In the genomic region with DNA sequence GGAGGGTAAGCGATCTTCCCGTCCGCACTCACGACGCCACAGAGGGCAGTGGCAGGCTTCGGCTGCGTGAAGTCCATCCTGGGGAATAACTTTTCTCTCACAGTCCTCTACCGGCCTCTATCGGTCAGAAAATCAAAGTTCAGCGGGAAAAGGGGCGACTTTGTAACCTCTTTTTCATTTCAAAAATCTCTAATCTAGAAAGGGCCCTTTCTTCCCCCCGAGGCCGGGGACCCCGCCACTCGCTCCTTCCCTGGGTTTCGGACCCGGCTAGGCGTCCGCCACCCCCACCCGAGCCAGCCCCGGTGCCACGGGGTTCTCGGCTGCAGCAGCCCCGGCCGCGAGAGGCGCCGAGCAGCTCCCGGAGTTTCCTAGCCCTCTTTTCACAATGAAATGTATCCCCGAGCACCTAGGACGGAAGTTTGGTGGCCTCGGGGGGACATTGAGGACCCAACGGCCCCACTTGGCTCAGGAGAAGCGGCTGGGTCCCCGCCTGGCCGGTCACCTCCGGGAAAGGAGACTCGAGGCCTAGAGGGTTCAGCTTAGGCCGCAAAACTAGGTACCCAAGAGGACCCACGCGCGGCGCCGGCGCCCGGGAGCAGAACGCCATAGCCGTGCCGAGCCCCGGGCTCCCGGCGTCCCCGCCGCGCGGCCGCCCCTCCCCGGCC, we compare ENCODE assay signal across 8 mouse cellular contexts. TPM values are rescaled to one million over a fixed set of nuclear protein-coding genes. Genes with fewer than 3 reads are reported as not detected.
DNase-seq lines count a peak whose midpoint lies in the region; ATAC-seq and TF ChIP-seq lines count a peak whose summit lies in the region.

No protein-coding gene starts in this region.

- H3K27me3 ChIP-seq in hindbrain, postnatal 0 days (ENCODE audit: insufficient read depth, low read length) = no peaks in the 10 kb centered on the region

- DNase-seq in ZHBTc4 (ENCODE audit: low read depth, low spot score) = peak; percentile 83
- DNase-seq in gastrocnemius, adult 2 months = peak; percentile 81
- peak; percentile 90 for DNase-seq in hindbrain, postnatal 0 days (ENCODE audit: low spot score)
- peak; percentile 55 to 67 for DNase-seq in left cerebral cortex, adult 2 months (ENCODE audit: extremely low spot score in 1 of 2, low spot score in 2 of 2)
- peak; percentile 75 for DNase-seq in right cerebral cortex, adult 18-20 months
- peak; percentile 64 for DNase-seq in urinary bladder, adult 2 months (ENCODE audit: low spot score)

- peak overlapping the region; percentile 96 for H3K9ac ChIP-seq in hindbrain, postnatal 0 days (replicated peaks; ENCODE audit: low read length)

- WGBS in hindbrain, postnatal 0 days = under 1% methylated on average over 56 of the region's 58 CpGs

- ATAC-seq in common myeloid progenitor, adult 5-6 weeks (replicated peaks; ENCODE audit: low read depth, poor library complexity, severe bottlenecking) = peak; percentile 61
- ATAC-seq in hindbrain, postnatal 0 days = peak; percentile 46
- peak; percentile 66 for ATAC-seq in megakaryocyte, adult 5-6 weeks (ENCODE audit: poor library complexity, severe bottlenecking)

- H3K36me3 ChIP-seq in hindbrain, postnatal 0 days (ENCODE audit: insufficient read depth, low read length) = no peaks in the 10 kb centered on the region

- intact Hi-C loops in gastrocnemius, adult 2 months (cut with DNase I) = loop anchor here (1.0 to 10.0 kb wide), 6 partner anchors 62 to 355 kb away; partner anchors contain the start of genes Gm43552, N4bp2, Smim14 and Ube2k
- intact Hi-C loops in left cerebral cortex, adult 2 months (cut with DNase I) = loop anchor here (1.0 to 10.0 kb wide), 4 partner anchors 160 to 360 kb away; partner anchors contain the start of genes Rfc1, Smim14, Ube2k and Ugdh

- no peaks in the 10 kb centered on the region for H3K9me3 ChIP-seq in hindbrain, postnatal 0 days (ENCODE audit: low read length)

- H3K4me3 ChIP-seq in gastrocnemius, adult 2 months = peak overlapping the region; percentile 97
- H3K4me3 ChIP-seq in hindbrain, postnatal 0 days (ENCODE audit: low read length) = peak overlapping the region; percentile 96
- peak overlapping the region; percentile 84 for H3K4me3 ChIP-seq in left cerebral cortex, adult 2 months

- H3K27ac ChIP-seq in gastrocnemius, adult 2 months = peak overlapping the region; percentile 90
- peak overlapping the region; percentile 86 for H3K27ac ChIP-seq in hindbrain, postnatal 0 days
- peak overlapping the region; percentile 75 for H3K27ac ChIP-seq in left cerebral cortex, adult 2 months

- TF ChIP-seq CTCF in gastrocnemius, adult 2 months (IDR thresholded peaks at IDR 0.05) = peak; percentile 89
- TF ChIP-seq CTCF in hindbrain, postnatal 0 days (IDR thresholded peaks at IDR 0.05; ENCODE audit: low read depth) = peak; percentile 82
- TF ChIP-seq CTCF in left cerebral cortex, adult 2 months (IDR thresholded peaks at IDR 0.05) = peak; percentile 86

- peak overlapping the region; percentile 65 for H3K4me2 ChIP-seq in hindbrain, postnatal 0 days (ENCODE audit: low read depth, low read length)

- no peaks in the 10 kb centered on the region for H3K4me1 ChIP-seq in hindbrain, postnatal 0 days (ENCODE audit: insufficient read depth, low read length)

RNA-seq across cellular contexts. Expression of gene Pds5a, which starts 1.1 kb away (rescaled TPM):
- 242 and 296 TPM in 2 replicates for total RNA-seq in common myeloid progenitor, adult 5-6 weeks (2017)
- 10 to 100 TPM; 46.7 to 49.0 TPM for total RNA-seq in gastrocnemius, adult 2 months (2021)
- total RNA-seq in hindbrain, postnatal 0 days (2014; rRNA removed) = 67.2 and 75.5 TPM in 2 replicates
- 24.3 and 24.9 TPM in 2 replicates for polyA plus RNA-seq in hindbrain, postnatal 0 days (2015; fragmentation: Nextera tagmentation; extraction: Ambion mirVana)
- 10 to 100 TPM; 77.8 to 79.1 TPM for total RNA-seq in left cerebral cortex, adult 2 months (2021)
- total RNA-seq in megakaryocyte, adult 5-6 weeks (2015) = 159 and 200 TPM in 2 replicates
- 162 and 176 TPM in 2 replicates for total RNA-seq in megakaryocyte, adult 5-6 weeks (2017)
- 63.1 and 65.6 TPM in 2 replicates for polyA plus RNA-seq in urinary bladder, adult 2 months (2012; rRNA removed)

Comparison
In these comparisons a context has a peak if more than half of its experiments do, and no peak if none do; other contexts are left out.
1. Peak in every context shown above with its lines: DNase-seq, ATAC-seq, H3K4me3 ChIP-seq and H3K27ac ChIP-seq.